Mouse (Mus musculus): ENCODE measurements around the gene Epo.

Epo gene

DNA sequence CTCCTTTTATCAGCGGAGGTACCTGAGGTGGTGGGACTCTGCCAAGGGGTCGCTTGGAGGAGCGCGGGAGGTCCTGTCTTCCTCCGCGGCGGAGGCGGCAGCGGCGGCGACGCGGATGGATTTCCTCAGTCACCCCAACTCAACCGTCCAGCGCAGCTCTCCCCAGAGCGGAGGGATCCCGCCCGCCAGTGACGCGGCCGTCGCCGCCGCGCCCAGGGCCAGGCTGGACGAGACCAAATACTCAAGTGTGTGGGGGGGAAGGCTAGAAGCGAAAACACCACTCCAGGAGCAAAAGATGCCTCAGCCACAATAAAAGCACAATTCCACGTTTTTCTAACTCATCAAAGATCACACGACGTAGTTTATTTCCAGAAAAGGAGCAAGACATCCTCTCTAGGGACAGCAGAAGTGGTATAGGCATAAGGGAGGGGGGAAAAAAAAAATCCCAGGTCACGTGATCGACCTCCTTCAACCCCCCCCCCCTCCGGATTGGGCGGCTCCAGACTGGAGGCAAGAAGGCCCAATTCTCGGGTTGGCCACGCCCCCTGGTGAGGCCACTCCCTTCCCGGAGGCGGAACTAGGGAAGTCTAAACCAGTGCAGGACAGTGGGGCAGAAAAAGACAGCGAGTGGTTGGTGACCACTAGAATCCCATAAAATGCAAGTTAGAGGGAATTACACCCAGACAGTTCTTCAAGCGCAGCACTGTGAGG lies at the start of gene Epo, which contains the start of gene Gnb2:
Gene Epo (minus strand): TSS at position 126 of the 711 bp plus-strand sequence.
Gene Gnb2 (minus strand): TSS at position 394 of the 711 bp plus-strand sequence.
- peak; percentile 99 for DNase-seq (ENCODE audit: low spot score)

DNA sequence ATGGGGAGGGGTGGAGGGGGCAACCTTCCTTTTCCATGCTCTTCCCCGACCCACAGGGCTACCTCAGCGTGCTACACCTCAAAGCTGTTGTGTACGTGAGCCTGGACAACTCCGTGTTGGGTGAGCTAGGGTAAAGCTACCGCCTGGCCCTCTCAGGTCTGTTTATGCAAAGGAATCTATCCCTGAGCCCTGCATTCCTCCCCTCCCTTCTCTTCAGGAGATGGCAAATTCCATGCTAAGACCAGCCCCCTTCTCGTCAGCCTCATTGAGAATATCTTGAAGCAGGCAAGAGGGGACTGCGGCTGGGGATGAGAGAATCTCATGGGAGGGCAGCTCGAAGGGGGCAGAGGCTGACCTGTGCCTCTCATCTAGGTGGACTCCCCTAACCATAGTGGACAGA lies 49.7 kb upstream of the Epo start:
- DNase-seq (ENCODE audit: low spot score), result no peak

DNA sequence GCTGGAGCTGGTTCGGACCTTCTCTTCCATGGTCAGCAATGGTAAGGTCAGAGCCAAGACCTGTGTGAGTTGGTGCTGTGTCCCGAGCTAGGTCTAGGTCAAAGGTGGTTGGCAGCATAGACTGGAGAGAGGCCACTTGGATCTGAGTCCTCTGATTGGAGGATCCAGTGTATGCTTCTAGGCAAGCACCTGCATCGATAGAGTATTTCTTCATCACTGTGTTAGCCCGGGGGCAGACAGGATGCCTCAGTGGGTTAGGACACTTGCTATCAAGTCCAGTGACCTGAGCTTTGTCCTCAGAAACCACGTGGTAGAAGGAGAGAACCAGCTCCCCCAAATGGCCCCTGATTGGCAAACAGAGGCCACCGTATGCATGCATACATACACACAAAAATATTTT lies 47.2 kb upstream of the Epo start:
- no peak for DNase-seq (ENCODE audit: low spot score)

DNA sequence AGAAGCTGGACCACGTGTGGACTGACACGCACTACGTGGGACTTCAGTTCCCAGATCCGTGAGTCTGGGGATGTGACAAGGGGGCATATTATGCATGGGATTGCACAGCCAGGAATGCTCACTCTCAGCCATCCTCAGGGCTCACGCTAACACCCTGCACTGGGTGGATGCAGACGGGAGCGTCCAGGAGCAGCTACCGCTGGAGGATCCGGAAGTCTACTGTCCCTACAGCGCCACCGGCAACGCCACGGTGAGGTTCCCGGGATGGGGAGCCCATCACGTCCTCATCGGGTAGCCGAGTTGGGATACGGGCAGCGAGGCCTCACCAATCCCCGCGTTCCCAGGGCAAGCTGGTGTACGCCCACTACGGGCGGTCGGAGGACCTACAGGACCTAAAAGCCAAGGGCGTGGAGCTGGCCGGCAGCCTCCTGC lies 41.4 kb upstream of the Epo start:
- DNase-seq (ENCODE audit: low spot score), result peak; percentile 68

DNA sequence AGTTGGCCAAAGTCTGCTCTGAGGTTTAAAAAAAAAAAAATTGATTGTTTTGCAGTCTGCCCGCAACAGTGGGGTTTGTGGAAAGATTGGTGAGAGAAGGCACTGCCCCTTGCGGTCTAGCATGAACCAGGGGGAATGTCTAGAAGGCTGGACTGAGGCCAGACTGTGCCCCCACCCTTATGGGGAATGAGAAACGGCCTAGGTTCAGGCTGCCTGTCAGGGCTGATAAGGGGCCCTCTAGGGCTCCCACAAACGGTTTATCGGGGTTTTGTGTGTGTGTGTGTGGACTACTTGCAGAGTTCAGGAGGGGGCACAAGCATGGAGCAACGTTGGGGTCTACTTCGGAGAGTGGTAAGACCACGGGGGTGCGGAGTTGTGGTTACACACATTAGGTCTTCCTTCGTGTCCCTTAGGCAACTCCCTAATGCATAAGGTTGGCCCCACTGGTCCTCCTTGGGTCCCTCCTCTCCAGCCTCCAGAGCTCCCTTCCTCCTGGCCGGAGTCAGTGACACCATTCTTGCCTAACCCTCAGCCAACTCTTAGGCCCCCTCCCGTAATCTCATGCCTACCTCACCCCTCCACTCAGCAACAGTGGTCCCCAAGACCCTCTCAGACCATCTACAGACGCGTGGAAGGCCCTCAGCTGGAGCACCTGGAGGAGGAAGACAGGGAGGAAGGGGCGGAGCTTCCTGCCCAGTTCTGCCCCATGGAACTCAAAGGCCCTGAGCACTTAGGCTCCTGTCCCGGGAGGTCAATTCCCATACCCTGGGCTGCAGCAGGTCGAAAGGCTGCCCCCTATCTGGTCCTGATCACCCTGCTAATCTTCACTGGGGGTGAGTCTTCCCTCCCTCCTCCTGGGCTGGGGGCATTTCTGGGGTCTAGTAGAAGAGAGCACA lies 37.9 kb upstream of the Epo start:
- DNase-seq (ENCODE audit: low spot score), result no peak

DNA sequence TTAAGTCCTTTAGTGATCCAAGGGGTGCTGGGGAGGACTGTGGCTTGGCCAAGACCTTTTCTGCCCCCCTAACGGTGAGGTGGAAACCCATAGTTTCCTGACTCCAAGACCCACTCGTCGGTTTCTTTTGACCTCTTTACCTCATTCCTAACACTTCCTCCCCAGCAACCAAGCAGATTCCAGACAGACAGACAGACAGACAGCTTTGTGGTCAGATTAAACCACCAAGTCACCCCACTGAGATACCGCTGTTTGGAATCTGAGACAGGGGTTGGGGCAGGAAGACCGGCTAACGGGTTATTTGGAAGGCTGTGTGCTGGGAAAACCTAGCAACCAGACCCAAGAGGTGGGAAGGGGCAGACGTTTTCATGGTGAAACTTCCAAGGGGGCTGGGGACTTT lies 37.1 kb upstream of the Epo start:
- no peak for DNase-seq (ENCODE audit: low spot score)

DNA sequence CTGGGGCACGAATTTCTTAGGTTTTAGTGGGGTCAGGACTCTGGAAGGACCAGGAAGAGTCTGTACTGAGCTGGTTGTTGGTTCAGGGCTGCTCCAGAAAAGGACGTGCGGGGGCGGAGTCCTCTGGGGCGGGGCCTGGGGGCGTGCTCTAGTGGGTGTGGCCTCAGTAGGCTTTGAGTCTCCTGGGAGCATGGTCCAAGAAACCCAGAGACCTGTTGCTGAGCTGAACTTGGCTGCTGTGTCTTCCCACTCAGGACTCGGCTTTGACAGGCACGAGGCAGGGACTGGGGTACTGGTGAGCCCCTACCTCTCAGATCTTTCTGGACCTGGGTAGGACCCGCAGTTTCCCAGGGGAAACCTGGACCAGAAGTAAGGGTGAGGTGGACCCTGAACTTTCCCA lies 36.6 kb upstream of the Epo start, which contains the start of gene Tfr2:
Gene Tfr2 (plus strand): TSS at position 176 of the 400 bp plus-strand sequence.
- peak; percentile 80 for DNase-seq (ENCODE audit: low spot score)

DNA sequence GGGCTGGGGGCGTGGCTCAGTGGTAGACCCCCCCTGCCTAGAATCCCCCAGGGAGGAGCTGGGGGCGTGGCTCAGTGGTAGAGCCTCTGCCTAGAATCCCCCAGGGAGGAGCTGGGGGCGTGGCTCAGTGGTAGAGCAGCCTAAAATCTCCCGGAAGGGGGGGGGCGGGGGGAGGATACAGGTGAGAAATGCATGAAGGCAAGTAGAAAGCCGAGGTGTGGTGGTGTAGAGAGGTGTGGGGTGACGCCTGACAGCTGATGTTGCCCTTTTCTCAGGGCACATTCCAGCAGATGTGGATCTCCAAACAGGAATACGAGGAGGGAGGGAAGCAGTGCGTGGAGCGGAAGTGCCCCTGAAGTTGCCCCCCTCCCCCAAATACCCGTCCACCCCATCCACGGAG lies 36.0 kb upstream of the Epo start:
- no peak for DNase-seq (ENCODE audit: low spot score)

DNA sequence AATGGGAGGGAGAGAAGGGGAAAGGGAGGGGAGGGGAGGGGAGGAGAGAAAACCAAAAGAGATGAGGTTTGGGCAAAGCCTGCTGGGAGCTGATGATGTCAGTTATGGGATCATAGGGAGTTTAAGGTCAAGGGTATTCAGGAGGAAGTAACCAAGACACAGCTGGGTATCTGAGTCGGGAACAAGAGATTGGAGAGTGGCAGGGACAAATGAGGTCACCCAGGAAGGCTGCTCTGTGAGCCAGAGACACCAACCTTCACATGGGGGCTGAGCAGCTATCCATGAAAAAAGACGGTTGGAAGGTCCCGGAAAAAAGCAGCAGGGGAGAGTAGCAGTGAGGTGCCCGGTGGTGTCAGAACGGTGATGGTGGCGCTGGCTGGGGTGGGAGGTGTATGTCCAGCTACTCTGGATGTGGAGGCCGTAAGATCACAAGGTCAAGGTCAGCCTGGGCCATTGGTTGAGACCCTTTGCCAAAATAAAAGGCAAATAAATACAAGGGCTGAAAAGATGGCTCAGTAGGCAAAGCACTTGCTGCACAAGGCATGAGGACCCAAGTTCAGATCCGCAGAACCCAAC lies 35.3 kb upstream of the Epo start:
- DNase-seq (ENCODE audit: low spot score), result peak; percentile 51

DNA sequence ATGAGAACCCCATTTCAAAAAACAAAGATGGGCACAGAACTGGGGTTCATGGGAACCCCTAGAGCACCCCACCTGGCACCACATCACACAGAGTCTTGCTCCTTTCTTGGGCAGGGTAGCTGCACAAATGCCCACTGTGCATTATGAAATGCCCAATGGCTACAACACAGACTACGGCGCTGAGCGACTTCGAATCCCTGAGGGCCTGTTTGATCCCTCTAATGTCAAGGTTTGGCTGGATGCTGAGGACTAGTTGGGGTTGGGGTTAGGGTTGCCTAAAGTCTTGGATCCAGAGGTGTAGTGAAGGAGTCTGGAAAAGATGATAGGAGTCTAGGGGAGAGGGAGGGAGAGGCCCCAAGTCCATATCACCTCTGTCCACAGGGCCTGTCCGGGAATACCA lies 33.4 kb upstream of the Epo start:
- no peak for DNase-seq (ENCODE audit: low spot score)

DNA sequence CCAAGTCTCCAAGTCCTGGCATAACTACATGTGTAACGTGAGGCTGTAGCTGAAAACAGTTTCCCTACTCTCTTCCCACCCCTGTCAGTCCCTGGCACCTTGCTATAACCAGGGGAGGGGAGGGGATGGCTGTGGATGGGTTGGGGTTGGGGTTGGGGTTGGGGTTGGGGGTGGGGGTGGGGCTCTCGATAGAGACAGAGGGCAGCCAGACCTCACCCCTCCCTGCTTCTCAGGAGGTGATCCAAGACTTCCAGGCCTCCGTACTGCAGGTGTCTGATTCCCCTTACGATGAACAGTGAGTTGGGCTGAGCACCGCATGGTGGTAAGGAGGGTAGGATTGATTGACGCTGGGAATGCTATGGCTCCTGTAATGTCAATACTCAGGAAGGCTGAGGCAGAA lies 32.7 kb upstream of the Epo start:
- no peak for DNase-seq (ENCODE audit: low spot score)

DNA sequence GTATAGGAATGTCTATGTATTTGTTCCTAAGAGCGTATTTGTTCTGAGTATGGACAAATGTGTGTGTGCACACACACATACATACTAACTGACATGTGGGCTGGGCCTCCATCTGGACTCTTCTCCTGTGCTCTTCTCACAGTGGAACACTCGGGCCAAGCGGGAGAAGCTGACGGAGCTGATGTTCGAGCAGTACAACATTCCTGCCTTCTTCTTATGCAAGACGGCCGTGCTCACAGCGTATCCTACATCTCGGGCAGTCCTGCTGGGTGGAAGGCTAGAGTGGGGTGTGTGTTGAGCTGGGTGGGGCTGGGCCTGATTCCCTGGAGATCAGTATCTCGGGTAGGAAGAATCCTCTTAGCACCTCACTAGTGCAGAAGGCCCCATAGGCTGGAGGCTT lies 29.9 kb upstream of the Epo start:
- no peak for DNase-seq (ENCODE audit: low spot score)

DNA sequence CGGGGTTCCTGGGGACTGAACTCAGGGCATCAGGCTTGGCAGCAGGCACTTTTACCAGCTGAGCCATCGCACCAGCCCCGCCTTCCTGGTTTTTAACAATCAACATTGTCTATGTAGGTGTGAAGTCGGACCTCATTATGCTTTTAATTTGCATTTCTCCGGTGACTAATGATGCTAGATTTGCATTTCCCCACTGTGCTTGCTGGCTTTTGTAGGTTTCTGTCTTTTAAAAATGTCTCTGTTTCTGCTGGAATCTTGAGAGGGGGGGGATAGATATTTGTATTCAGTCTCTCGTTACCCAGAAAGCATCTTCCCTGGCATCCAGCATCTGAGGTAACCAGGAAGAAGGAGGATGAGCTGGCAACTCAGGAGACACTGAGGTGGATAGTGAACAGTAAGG lies 28.5 kb upstream of the Epo start:
- no peak for DNase-seq (ENCODE audit: low spot score)

DNA sequence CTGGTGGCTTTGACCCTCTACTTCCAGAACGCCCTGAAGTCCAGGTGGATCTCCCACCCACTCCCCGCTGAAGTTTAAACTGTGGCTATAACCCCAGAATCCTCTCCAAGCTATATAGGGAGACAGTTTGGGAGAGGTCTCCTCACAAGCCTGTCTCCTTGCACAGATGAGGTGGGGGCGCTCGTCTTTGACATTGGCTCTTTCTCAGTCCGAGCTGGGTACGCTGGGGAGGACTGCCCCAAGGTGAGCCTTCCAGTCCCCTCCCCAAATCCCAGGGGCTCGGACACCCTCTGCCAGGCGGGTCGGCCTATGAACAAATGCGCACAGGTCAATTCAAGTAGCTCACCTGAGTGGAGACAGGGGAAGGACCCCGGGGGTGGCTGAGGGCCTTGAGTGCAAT lies 20.9 kb upstream of the Epo start:
- DNase-seq (ENCODE audit: low spot score), result no peak

DNA sequence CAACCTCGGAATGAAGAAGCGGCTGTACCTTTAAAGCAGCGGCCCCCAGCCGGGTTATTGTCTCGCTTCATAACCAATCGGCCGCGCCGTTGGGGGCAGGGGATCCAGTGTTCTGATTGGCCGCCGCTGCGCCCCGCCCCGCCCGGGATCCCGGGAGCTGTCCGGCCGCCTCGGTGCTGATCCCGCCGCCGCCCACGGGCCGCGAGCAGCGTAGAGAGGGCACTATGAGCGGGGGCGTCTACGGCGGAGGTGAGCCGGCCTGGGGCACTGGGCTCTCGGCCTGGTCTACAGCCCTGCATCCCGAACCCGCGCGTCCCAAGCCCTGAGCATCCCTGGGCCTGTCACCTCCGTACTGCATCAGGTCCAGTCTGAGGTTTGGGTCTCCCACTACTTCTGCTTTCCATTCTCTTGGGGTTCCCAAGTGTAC lies 20.4 kb upstream of the Epo start, which contains the start of gene Actl6b:
Gene Actl6b (plus strand): TSS at position 107 of the 427 bp plus-strand sequence.
- peak; percentile 89 for DNase-seq (ENCODE audit: low spot score)

DNA sequence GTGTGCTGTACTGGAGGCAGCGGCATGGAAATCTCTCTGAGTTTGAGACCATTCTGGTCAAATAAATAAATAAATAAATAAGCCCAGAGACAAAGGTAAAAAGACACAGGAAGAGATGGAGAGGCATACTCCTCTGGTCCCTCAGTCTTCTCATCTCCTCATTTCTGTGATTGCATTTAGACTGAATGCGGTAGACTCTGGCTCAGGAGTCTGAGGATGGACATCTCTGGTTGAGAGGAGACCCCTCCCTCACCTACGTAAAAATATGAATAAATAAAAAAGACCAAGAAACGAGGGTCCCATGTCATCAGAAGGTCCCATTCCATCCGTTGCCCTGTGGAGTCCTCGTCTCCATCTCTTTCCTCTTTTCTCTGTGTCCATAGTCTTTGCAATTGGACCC lies 20.0 kb upstream of the Epo start:
- DNase-seq (ENCODE audit: low spot score), result no peak

DNA sequence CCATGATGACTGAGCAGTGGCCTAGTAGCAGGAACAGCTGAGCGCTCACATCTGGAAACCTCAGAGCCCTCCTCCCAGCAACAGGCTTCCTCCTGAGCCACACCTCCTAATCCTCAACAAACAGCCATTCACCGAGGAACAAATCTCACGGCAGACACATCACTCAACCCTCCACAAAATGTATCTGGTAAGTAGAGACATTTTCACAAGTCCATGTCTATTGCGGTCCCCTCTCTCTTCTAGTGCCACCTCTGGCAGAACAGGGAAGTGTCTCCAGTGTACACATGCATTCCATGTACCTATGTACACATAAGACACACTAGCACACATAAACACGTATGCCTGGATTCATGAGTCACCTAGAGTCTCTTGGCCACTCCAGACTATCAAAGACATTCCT lies 18.1 kb upstream of the Epo start:
- no peak for DNase-seq (ENCODE audit: low spot score)

DNA sequence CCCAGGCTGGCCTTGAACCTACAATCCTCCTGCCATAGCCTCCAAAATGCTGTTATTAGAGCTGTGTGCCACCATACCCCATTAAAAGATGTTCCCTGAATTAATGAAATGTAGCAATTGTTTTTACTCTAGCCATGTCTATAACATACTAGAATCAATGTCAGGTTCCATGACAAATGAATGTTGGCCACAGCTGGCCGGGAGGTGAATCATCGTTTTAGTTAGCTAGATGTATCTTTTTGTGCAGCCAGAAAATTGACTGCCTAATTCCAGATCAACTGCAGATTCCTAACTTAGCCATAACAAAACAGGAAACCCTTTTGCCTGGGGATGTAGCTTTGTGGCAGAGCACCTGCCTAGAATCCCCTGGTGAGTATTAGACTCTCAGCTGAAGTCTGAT lies 16.8 kb upstream of the Epo start:
- no peak for DNase-seq (ENCODE audit: low spot score)

DNA sequence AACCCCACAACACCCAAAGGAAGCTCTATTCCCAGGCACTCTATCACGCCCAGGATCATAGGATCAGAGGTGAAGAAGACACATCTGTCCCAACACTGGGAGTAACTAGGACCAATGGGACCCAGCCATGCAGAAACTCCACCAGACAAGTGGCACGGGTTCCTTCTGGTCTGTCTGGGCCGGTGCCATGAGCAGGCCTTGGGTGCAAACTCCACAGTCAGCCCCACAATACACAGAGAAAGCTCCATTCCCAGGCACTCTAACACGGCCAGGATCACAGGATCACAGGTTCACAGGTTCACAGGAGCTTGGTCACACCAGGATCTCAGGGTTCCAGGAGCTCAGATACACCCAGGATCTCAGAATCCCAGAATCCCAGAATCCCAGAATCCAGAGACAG lies 12.6 kb upstream of the Epo start:
- DNase-seq (ENCODE audit: low spot score), result no peak

DNA sequence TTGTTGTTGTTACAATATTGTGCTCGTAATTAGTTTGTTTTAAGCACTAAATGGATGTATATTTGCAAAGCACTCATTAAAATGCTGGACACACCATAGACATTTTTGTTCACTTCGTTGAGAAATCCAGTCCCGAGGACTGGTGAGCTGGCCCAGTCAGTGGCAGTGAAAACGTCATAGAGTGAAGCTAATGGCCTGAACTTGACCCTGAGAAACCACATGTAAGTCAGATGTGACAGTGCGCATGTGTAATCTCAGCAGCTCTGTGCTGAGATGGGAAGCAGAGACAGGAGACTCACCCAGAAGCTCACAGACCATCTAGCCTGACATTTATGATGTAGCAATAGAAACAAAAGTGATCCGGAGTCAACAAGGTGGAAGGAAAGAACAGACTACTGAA lies 11.9 kb upstream of the Epo start:
- no peak for DNase-seq (ENCODE audit: low spot score)

DNA sequence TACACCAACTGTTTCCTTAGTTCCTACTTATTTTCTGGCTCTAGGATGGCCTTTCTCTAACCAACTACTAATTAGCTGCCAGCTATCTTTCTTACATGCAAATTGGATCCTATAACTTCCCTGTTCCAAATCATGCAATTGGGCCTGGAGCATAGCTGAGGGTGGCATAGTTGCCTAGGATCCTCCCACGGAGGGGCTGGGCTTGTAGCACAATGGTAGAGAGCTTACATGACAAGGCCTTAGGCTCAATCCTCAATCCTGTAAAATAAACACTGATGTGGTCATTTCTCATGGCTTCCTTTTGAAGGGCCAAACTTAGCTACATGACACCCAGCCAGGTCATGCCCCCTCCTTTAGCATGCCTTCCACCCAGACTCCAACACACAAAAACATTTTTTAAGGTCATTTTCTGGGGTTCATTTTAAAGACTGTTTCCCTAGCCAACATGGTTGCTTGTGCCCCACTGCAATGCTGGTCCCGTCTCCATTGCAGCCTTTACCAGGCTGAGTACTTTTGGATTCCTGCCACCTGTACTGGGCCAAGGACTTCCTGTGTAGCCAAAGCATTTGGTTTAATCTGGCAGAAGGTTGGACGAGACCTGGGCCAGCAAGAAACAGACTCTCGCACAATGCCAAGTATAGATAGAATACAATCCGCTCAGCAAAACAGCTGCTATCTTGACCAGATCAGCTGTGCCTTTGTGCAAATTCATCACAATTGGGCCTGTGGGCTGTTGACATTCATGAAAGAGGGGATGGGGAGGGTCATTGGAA lies 8.9 kb upstream of the Epo start:
- no peak for DNase-seq (ENCODE audit: low spot score)

DNA sequence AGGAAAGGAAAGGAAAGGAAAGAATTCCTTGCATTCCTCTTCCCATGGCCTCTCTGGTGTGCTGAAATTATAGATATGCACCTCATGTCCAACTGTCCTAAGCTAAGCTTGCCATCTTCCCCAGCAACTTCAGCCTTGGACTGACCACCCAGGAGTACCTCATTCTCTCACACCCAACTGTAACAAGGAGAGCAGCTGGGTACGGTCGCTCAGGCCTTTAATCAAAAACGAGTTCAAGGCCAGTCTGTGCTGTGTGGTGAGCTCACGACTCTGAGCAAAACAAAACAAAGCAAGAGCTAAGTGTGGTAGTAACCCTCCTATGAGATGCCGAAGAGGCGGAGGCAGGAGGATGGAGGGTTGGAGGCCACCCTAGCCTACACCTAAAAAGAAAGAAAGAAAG lies 7.9 kb upstream of the Epo start:
- no peak for DNase-seq (ENCODE audit: low spot score)
